8 mouse cellular contexts compared by ENCODE assay signal in genomic region chr11:86757142-86757479, GRCm38 (mm10). TPM values are rescaled to one million over a fixed set of nuclear protein-coding genes. Genes with fewer than 3 reads are reported as not detected.
A peak's percentile ranks its signal among the peaks of the same experiment; 100 is the strongest.
DNase-seq lines count a peak whose midpoint lies in the region; ATAC-seq and TF ChIP-seq lines count a peak whose summit lies in the region.

No protein-coding gene starts in this region.

- no peak for TF ChIP-seq POLR2A in kidney, adult 2 months (IDR thresholded peaks at IDR 0.05; ENCODE audit: low read depth, low read length)
- no peak for TF ChIP-seq POLR2A in bone marrow, adult 2 months (IDR thresholded peaks at IDR 0.05; ENCODE audit: borderline replicate concordance, control insufficient read depth, low read depth, low read length)

- DNase-seq in kidney, adult 2 months, result no peak
- DNase-seq in kidney, postnatal 14 days, result no peak
- no peak for DNase-seq in thymus, adult 18-20 months
- no peak for DNase-seq in gastrocnemius, postnatal 4 days (ENCODE audit: low spot score in 2 of 2)

- WGBS in kidney, adult 2 months, result under 1% methylated on average over 18 of the region's 18 CpGs
- under 1% methylated on average over 18 of the region's 18 CpGs for WGBS in bone marrow, adult 2 months
- WGBS in hindbrain, embryonic 12.5 days, result under 1% methylated on average over 18 of the region's 18 CpGs
- under 1% methylated on average over 18 of the region's 18 CpGs for WGBS in midbrain, embryonic 12.5 days

- H3K27ac ChIP-seq in kidney, adult 2 months (ENCODE audit: insufficient read depth, low read depth, low read length), result peak overlapping the region; percentile 93
- H3K27ac ChIP-seq in bone marrow, adult 2 months (ENCODE audit: control insufficient read depth, insufficient read depth, low read depth, low read length, poor library complexity), result peak overlapping the region; percentile 98
- peak overlapping the region; percentile 98 for H3K27ac ChIP-seq in hindbrain, embryonic 12.5 days
- H3K27ac ChIP-seq in midbrain, embryonic 12.5 days (replicated peaks), result peak overlapping the region; percentile 94

- no peaks in the 10 kb centered on the region for H3K36me3 ChIP-seq in kidney, adult 2 months (ENCODE audit: control insufficient read depth, insufficient read depth, low read length)
- H3K36me3 ChIP-seq in hindbrain, embryonic 12.5 days, result 0 out of 2 replicates have a peak, but pooled peaks cover 6% of the 10 kb centered on the region
- no peaks in the 10 kb centered on the region for H3K36me3 ChIP-seq in midbrain, embryonic 12.5 days

- H3K4me3 ChIP-seq in kidney, adult 2 months (ENCODE audit: insufficient read depth, low read depth, low read length), result peak overlapping the region; percentile 98
- peak overlapping the region; percentile 90 for H3K4me3 ChIP-seq in bone marrow, adult 2 months (replicated peaks; ENCODE audit: control insufficient read depth, low read depth, low read length)
- H3K4me3 ChIP-seq in hindbrain, embryonic 12.5 days, result peak overlapping the region; percentile 94
- peak overlapping the region; percentile 97 for H3K4me3 ChIP-seq in midbrain, embryonic 12.5 days

- no peak for TF ChIP-seq CTCF in kidney, adult 2 months (conservative IDR thresholded peaks at IDR 0.05; ENCODE audit: insufficient read depth, insufficient read length, low read depth, low read length)
- no peak for TF ChIP-seq CTCF in bone marrow, adult 2 months (IDR thresholded peaks at IDR 0.05; ENCODE audit: control insufficient read depth, insufficient read depth, low read length)

- no peak; the same call in none of the 2 replicates for ATAC-seq in hindbrain, embryonic 12.5 days (ENCODE audit: low FRiP score)
- no peak; the same call in 1 of the 2 replicates for ATAC-seq in midbrain, embryonic 12.5 days (ENCODE audit: low FRiP score, low read depth)
- ATAC-seq in activated CD4-positive, CD25-positive, alpha-beta regulatory T cell, adult 4 months, result no peak

- H3K4me1 ChIP-seq in kidney, adult 2 months (ENCODE audit: control insufficient read depth, insufficient read depth, low read length), result peaks cover 10% of the 10 kb centered on the region; the same call in 1 of the 2 replicates
- no peaks in the 10 kb centered on the region for H3K4me1 ChIP-seq in bone marrow, adult 2 months (ENCODE audit: control insufficient read depth, insufficient read depth, low read length)
- peaks cover 21% of the 10 kb centered on the region for H3K4me1 ChIP-seq in hindbrain, embryonic 12.5 days
- H3K4me1 ChIP-seq in midbrain, embryonic 12.5 days, result peaks cover 30% of the 10 kb centered on the region

- H3K9ac ChIP-seq in hindbrain, embryonic 12.5 days, result peak overlapping the region; percentile 90
- H3K9ac ChIP-seq in midbrain, embryonic 12.5 days (replicated peaks), result peak overlapping the region; percentile 96

- H3K27me3 ChIP-seq in kidney, adult 2 months (replicated peaks; ENCODE audit: control insufficient read depth, insufficient read depth, low read length), result no peaks in the 10 kb centered on the region
- no peaks in the 10 kb centered on the region for H3K27me3 ChIP-seq in hindbrain, embryonic 12.5 days
- H3K27me3 ChIP-seq in midbrain, embryonic 12.5 days, result no peaks in the 10 kb centered on the region

- H3K9me3 ChIP-seq in hindbrain, embryonic 12.5 days (replicated peaks), result no peaks in the 10 kb centered on the region
- H3K9me3 ChIP-seq in midbrain, embryonic 12.5 days, result no peaks in the 10 kb centered on the region

- peak overlapping the region; percentile 89 for H3K4me2 ChIP-seq in hindbrain, embryonic 12.5 days (replicated peaks)
- peak overlapping the region; percentile 96 for H3K4me2 ChIP-seq in midbrain, embryonic 12.5 days (replicated peaks)

RNA-seq across cellular contexts. Expression of gene Cltc, which starts 0.3 kb away (rescaled TPM):
- 94.4 and 107 TPM in 2 replicates for polyA plus RNA-seq in kidney, adult 2 months (2012; rRNA removed)
- 72.0 and 82.1 TPM in 2 replicates for polyA plus RNA-seq in bone marrow, adult 2 months (2011; ENCODE audit: insufficient read depth, insufficient read length, low replicate concordance, missing spikeins)
- 179 and 189 TPM in 2 replicates for polyA plus RNA-seq in hindbrain, embryonic 12.5 days (2016; fragmentation: Nextera tagmentation; extraction: Ambion mirVana)
- 165 and 169 TPM in 2 replicates for polyA plus RNA-seq in midbrain, embryonic 12.5 days (2016; fragmentation: Nextera tagmentation; extraction: Ambion mirVana)
- polyA plus RNA-seq in activated CD4-positive, CD25-positive, alpha-beta regulatory T cell, adult 4 months (2017; shearing (Covaris generic)), result 10 to 100 TPM; 79.9 to 83.6 TPM
- total RNA-seq in gastrocnemius, postnatal 4 days (2021), result 100 to 1,000 TPM; 185 to 196 TPM

RNA-seq across cellular contexts. Expression of gene Dhx40, which starts 50.4 kb away (rescaled TPM):
- polyA plus RNA-seq in kidney, adult 2 months (2012; rRNA removed), result 6.5 and 10.0 TPM in 2 replicates
- 7.1 and 18.2 TPM in 2 replicates for polyA plus RNA-seq in bone marrow, adult 2 months (2011; ENCODE audit: insufficient read depth, insufficient read length, low replicate concordance, missing spikeins)
- polyA plus RNA-seq in hindbrain, embryonic 12.5 days (2016; fragmentation: Nextera tagmentation; extraction: Ambion mirVana), result 38.7 and 39.0 TPM in 2 replicates
- polyA plus RNA-seq in midbrain, embryonic 12.5 days (2016; fragmentation: Nextera tagmentation; extraction: Ambion mirVana), result 45.7 and 46.5 TPM in 2 replicates
- 10 to 100 TPM; 20.1 TPM for polyA plus RNA-seq in activated CD4-positive, CD25-positive, alpha-beta regulatory T cell, adult 4 months (2017; shearing (Covaris generic))
- 10 to 100 TPM; 15.8 to 16.7 TPM for total RNA-seq in gastrocnemius, postnatal 4 days (2021)
